Mouse (Mus musculus): Measurements from ENCODE around the gene Myh14.

Myh14 gene

DNA sequence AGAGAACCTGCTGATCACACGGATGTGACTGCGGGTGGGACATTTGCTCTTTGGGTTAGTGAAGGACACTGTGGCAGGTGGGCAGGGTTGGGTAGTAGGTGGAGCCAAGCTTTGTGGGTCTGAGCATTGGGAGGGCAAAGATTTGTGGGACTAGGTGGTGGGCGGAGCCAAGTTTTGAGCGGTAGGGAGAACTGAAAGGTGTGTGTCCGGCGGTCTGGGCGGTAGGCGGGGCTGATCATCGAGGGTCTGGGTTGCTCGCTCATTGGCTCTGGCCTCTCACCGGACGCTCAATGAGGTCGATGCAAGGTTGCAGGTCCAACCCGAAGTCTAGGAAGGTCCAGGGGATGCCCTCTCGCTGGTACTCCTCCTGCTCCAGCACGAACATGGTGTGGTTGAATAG lies 32.0 kb downstream of the Myh14 start:
- no peak for DNase-seq (ENCODE audit: extremely low read depth, insufficient read length, low spot score)

- no peak for DNase-seq (ENCODE audit: extremely low read depth, insufficient read length, low spot score)
Measured at GRCm38 (mm10) chr7:44636684-44637083, 34.0 kb downstream of the Myh14 start.

GRCm38 (mm10) chr7:44633407-44633806 lies 37.2 kb downstream of the Myh14 start:
- no peak for DNase-seq (ENCODE audit: extremely low read depth, insufficient read length, low spot score)

DNA sequence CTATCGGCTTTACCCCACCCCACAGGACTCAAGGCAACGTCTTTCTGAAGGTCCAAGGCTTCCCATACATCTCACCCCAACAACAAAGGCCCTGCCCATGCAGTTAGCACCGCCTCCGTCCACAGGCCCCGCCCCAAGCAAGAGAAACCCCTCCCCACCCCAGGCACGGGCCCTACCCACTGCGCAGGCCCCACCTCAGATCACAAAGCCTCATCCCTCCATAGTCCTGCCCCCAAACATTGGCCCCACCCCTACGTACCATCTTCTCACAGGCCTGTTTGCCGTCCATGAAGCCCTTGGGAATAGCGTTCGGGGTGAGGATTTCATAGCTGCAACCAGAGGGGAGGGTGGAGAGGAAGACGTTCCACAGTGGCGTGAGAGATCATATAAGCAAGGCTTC lies 38.0 kb downstream of the Myh14 start:
- DNase-seq (ENCODE audit: extremely low read depth, insufficient read length, low spot score), result no peak

GRCm38 (mm10) chr7:44630437-44630836 lies 40.2 kb downstream of the Myh14 start:
- DNase-seq (ENCODE audit: extremely low read depth, insufficient read length, low spot score), result no peak

- no peak for DNase-seq (ENCODE audit: extremely low read depth, insufficient read length, low spot score)
Measured at GRCm38 (mm10) chr7:44628402-44629034, 42.1 kb downstream of the Myh14 start.

DNA sequence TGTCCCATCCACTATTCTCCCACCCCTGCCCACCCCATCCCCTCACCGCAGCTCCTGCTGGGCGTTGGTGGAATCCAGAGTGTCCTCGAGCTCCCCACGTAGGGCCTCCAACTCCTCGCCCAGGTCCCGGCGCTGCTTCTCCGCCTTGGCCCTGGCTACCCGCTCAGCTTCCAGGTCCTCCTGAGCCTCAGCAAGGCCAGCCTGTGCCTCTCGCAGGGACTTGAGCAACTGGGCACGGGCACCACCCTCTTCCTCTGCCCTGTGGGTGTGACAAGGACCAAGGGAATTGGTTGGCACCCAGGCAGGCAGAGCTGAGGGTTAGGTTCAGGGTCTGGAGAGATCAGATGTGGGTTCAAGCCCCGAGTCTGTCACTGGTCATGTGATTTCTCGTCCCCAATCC lies 43.7 kb downstream of the Myh14 start:
- DNase-seq (ENCODE audit: extremely low read depth, insufficient read length, low spot score), result no peak

- no peak for DNase-seq (ENCODE audit: extremely low read depth, insufficient read length, low spot score)
Measured at GRCm38 (mm10) chr7:44626068-44626385, 44.6 kb downstream of the Myh14 start.

DNA sequence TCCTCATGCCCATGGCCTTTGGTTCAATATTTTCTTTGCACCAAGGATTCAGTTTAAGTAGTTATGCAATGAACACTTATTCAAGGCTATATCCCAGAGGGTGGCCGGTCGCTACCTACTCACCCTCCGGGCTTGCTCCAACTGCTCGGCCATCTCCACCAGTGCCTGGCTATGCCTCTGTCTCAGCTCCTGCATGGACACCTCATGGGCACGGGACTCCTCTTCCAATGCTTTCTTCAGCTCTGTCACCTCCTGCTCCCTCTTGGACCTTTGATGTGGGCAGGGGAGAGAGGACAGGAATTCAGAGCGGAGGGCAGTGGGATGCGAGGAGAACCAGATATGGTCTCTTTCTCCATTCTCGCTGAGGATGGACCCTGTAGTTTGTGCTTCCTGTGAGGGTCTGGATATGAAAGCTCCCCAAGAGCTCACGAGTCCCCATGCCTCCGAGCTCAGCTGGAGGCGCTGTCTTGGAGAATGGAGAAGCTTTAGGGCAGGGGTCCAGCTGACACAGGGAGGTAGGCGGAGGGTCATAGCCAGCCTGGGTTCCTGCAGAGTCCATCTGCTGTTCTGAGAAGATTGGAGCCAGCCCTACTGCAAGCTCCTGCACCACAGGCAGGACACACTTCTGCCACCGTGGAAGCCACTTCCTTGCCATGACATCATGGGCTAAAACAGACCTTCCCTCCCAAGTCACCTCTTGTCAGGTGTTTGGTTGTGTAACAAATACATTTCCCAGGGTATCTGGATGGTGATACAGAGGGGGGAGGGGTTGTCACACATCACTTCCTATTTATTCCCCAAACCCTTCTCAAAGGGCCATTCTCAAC lies 45.2 kb downstream of the Myh14 start:
- DNase-seq (ENCODE audit: extremely low read depth, insufficient read length, low spot score), result no peak

- no peak for DNase-seq (ENCODE audit: extremely low read depth, insufficient read length, low spot score)
Measured at GRCm38 (mm10) chr7:44624828-44625227, 45.8 kb downstream of the Myh14 start.

GRCm38 (mm10) chr7:44624543-44624826 lies 46.2 kb downstream of the Myh14 start:
- DNase-seq (ENCODE audit: extremely low read depth, insufficient read length, low spot score), result no peak

- DNase-seq (ENCODE audit: extremely low read depth, insufficient read length, low spot score), result no peak
Measured at GRCm38 (mm10) chr7:44623714-44624542, 46.7 kb downstream of the Myh14 start.

DNA sequence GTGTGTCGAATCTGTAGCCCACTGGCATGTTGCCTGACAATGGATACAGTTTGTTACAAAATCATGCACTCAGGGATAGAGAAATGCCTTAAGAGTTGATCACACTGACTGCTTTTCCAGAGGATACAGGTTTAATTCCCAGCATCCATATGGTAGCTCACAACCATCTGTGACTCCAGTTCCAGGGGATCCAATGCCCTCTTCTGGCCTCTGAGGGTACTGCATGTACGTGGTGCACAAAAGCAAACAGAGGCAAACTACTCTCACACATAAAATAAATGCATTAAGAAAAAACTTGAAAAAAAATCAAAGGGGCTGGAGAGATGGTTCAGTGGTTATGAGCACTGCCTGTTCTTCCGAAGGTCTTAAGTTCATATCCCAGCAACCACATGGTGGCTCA lies 53.6 kb downstream of the Myh14 start:
- DNase-seq (ENCODE audit: extremely low read depth, insufficient read length, low spot score), result no peak

DNA sequence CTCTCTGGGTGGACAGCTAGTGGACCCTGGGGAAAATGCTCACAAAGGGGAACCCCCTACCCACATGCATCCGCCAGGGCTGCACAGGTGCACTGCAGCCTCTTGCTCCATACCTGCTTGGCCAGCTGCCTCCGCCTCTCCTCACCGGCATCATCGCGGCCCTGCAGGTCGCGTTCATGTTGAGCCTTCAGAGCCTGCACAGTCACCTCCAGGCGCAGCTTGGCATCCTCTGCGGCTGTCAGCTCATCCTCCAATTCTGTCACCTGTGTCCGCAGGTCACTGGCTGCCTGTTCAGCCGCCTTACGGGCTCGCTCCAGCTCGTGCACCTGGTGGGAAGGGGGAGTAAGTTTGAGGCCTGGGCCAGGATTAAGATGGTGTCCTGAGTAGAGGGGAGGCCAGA lies 54.7 kb downstream of the Myh14 start:
- DNase-seq (ENCODE audit: extremely low read depth, insufficient read length, low spot score), result no peak

DNA sequence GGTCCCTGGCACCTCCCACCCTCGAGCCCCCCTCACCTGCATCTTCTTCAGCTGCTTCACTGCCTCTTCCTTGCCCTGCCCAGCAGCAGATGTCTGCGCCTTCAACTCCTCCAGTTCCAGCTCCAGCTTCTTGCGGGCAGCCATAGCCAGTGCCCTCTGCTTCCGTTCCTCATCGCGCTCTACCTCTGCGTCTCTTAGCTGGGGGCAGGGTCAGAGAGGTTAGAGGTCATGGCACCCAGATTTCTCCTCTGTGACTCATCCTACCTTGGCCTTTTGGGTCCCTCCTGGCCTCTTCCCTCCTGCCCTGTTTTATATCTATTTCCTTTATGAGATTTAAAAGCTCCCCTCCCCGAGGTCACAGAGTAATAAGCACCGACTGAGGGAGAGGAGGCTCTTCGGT lies 55.3 kb downstream of the Myh14 start:
- no peak for DNase-seq (ENCODE audit: extremely low read depth, insufficient read length, low spot score)

GRCm38 (mm10) chr7:44614041-44614688 lies 56.5 kb downstream of the Myh14 start:
- DNase-seq (ENCODE audit: extremely low read depth, insufficient read length, low spot score), result no peak

GRCm38 (mm10) chr7:44612192-44612591 lies 58.5 kb downstream of the Myh14 start:
- DNase-seq (ENCODE audit: extremely low read depth, insufficient read length, low spot score), result no peak

DNA sequence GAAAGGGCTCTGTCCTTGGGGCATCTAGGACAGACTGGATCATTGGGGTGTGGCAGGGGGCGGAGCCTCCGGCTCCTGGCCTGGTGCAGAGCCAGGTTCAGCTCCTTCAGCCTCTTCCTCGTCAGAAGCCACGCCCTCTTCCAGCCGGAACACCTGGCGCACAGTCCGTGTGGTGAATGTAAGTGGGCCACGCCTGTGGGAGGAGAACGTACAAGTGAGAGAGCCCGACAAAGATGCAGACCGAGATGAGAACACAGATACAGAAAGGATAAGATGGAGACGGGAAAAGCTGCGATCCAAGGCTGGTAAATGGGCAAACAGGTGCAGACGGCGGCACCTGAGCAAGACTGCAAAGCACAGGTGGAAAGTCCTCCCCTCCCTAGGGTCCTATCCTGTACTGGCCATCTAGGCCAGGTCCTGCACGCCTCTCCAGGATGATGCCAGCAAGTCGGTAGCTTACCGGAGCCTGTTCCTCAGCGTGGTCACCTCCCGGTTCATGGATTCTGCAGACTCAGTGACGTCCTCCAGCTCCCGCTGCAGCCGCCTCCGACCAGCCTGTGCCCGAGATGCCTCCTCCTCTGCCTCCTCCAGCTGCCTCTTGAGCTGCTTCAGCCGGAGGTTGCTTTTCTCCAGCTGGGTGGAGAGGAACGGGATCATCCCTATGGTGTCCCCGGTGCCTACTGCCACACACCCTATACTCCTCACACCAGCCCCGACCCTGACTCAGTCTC lies 64.3 kb downstream of the Myh14 start:
- no peak for DNase-seq (ENCODE audit: extremely low read depth, insufficient read length, low spot score)

- DNase-seq (ENCODE audit: extremely low read depth, insufficient read length, low spot score), result no peak
Measured at GRCm38 (mm10) chr7:44605436-44605835, 65.2 kb downstream of the Myh14 start.

DNA sequence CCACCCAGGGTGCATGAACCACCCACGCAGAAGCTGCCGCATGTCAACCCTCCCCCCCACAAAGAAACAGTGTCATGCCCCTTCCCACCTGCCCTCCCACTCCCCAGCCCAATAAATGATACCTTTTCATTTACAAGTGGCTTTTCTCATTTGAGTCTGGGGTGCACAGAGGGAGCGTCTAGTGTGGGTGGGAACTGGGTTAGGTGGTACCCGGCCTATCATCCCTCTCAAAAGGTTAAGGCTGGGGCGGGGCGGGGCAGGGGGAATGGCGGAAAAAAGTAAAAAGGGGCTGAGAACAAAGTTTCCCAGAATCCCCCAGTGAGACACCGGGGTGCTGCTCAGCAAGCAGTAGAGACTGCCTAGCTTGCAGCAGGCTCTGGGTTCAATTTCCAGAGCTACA lies 66.0 kb downstream of the Myh14 start:
- no peak for DNase-seq (ENCODE audit: extremely low read depth, insufficient read length, low spot score)

- DNase-seq (ENCODE audit: extremely low read depth, insufficient read length, low spot score), result no peak
Measured at GRCm38 (mm10) chr7:44604139-44604606, 66.5 kb downstream of the Myh14 start.
